Mouse (Mus musculus): ENCODE measurements around the gene Mmp1b. TPM values are rescaled to one million over a fixed set of nuclear protein-coding genes. Genes with fewer than 3 reads are reported as not detected.
"Not testable (repeated sequence)": the region's sequence is repeated elsewhere in the genome, so short reads cannot be mapped to it uniquely, and the experiment has no call there.

The Mmp1b gene
- polyA plus RNA-seq (2011; ENCODE audit: insufficient read length, low read depth, missing spikeins): not detected in 2 replicates

GRCm38 (mm10) chr9:7387947-7388346 lies at the start of gene Mmp1b:
Gene Mmp1b (minus strand): TSS chr9:7388047.
- no peak for TF ChIP-seq POLR2A (IDR thresholded peaks at IDR 0.05; ENCODE audit: low read depth, low read length)
- H3K27ac ChIP-seq (ENCODE audit: insufficient read depth, low read length): peak within 1 kb of the TSS; percentile 26
- H3K4me1 ChIP-seq (ENCODE audit: control insufficient read depth, insufficient read depth, low read length): no peaks in the 10 kb centered on the region
- no peak within 1 kb of the TSS for H3K4me3 ChIP-seq (ENCODE audit: insufficient read depth, low read length)

DNA sequence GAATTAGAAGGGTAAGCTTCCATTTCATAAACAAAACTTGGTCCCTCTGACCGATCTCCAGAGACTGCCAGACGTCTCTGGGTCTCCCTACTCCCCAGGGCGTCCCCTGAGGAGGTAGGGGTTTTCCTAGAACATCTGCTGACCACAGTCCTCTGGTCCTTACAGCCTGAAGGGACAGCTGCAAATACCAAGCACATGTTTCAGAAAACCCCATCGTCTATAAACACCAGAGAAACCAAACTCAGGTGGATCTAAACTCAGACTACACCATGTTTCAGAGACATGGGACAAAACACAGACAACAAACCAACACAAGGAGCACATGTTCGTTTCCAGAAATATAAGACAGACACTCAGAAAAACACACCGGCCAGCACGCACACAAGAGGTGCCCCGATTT lies 8.7 kb upstream of the Mmp1b start:
- not testable (repeated sequence) for H3K4me1 ChIP-seq (ENCODE audit: control insufficient read depth, insufficient read depth, low read length); H3K4me3 ChIP-seq (ENCODE audit: insufficient read depth, low read length); H3K27ac ChIP-seq (ENCODE audit: insufficient read depth, low read length)

DNA sequence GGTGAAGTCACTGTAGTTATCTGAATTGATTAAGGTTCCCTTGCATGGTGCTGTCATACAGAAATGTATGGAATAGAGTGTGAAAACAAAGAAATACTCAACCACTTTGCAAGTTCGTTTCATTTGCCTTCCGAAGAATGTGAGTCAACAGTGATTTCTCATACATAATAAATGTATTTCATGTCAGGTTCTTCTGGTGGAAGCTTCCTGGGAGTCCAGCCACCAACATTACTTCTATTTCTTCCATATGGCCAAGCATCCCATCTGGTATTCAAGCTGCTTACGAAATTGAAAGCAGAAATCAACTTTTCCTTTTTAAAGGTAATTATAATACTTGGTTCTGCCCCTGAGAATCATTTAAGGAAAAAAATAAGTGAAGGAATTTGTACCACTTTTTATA lies 33.3 kb downstream of the Mmp1b start:
- H3K4me1 ChIP-seq (ENCODE audit: control insufficient read depth, insufficient read depth, low read length): no peaks in the 10 kb centered on the region
- H3K4me3 ChIP-seq (ENCODE audit: insufficient read depth, low read length): no peak overlapping the region
- no peak overlapping the region for H3K27ac ChIP-seq (ENCODE audit: insufficient read depth, low read length)
- no peak for TF ChIP-seq POLR2A (IDR thresholded peaks at IDR 0.05; ENCODE audit: low read depth, low read length)
- no peak for TF ChIP-seq CTCF (IDR thresholded peaks at IDR 0.05; ENCODE audit: borderline replicate concordance, insufficient read depth, low read length)

DNA sequence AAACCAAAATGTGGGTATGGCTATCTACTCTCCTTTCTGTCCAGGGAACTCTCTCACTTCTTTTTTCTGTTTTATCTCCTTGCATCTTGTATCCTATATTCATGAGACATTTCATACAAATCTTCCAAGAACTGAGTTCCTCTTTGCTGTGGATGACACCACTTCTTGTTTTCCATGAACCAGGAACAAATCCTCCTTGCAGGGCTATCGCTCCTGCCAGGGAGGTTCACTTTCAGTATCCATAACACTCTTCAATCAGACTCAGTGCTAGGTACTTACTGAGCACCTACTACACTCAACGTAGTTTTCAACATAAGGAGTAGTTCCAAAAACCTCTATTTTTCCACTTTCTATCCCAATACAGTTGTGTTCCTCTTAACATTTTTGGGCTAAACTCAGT lies 42.3 kb downstream of the Mmp1b start:
- no peak for TF ChIP-seq CTCF (IDR thresholded peaks at IDR 0.05; ENCODE audit: borderline replicate concordance, insufficient read depth, low read length)
- no peak for TF ChIP-seq POLR2A (IDR thresholded peaks at IDR 0.05; ENCODE audit: low read depth, low read length)
- H3K27ac ChIP-seq (ENCODE audit: insufficient read depth, low read length): no peak overlapping the region
- no peaks in the 10 kb centered on the region for H3K4me1 ChIP-seq (ENCODE audit: control insufficient read depth, insufficient read depth, low read length)
- no peak overlapping the region for H3K4me3 ChIP-seq (ENCODE audit: insufficient read depth, low read length)

GRCm38 (mm10) chr9:7344107-7344506 lies 43.7 kb downstream of the Mmp1b start, which contains the start of gene Mmp12:
Gene Mmp12 (plus strand): TSS chr9:7344381.
- Histone ChIP-seq H3K27ac (ENCODE audit: insufficient read depth, low read length) (no peak within 1 kb of the TSS), H3K4me1 (ENCODE audit: control insufficient read depth, insufficient read depth, low read length) (no peaks in the 10 kb centered on the region), H3K4me3 (ENCODE audit: insufficient read depth, low read length) (no peak within 1 kb of the TSS)
- no peak for TF ChIP-seq POLR2A (IDR thresholded peaks at IDR 0.05; ENCODE audit: low read depth, low read length)
- TF ChIP-seq CTCF (IDR thresholded peaks at IDR 0.05; ENCODE audit: borderline replicate concordance, insufficient read depth, low read length): no peak

DNA sequence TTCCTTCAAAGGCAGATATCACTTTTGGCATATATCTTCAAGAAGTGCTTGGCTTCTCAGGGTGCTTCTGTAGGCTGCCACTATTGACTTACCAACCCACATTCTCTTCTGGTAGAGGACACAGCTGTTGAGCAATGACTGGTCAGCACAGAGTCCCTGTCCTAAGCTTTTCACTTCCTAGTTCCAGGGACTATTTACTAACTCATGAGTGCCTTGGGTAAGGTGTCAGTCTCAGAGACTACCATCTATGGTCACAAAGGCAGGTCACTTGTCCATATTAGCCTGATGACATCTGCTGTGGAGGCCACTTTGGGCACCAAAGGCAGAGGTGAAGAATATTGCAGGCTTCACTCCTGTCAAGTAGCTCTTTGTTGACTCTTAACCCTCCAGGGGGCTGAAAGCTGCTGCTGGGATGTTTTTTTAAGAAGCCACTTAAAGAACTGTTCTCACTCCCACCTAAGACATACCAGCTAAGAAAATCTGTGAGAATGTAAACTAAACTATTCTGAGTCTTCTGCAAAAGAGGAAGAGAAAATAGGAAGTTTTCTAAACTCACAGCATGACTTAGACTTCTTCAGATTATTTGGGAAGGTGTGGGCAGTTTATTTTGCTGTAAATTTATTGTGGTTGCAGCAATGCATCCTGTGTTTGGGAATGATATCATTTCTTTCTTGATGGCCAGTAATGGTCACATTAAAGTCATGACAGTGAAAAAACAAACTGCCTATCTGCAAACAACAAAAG lies 50.9 kb downstream of the Mmp1b start:
- H3K27ac ChIP-seq (ENCODE audit: insufficient read depth, low read length): no peak overlapping the region
- no peak overlapping the region for H3K4me3 ChIP-seq (ENCODE audit: insufficient read depth, low read length)
- no peaks in the 10 kb centered on the region for H3K4me1 ChIP-seq (ENCODE audit: control insufficient read depth, insufficient read depth, low read length)
- TF ChIP-seq POLR2A (IDR thresholded peaks at IDR 0.05; ENCODE audit: low read depth, low read length): no peak
- no peak for TF ChIP-seq CTCF (IDR thresholded peaks at IDR 0.05; ENCODE audit: borderline replicate concordance, insufficient read depth, low read length)

DNA sequence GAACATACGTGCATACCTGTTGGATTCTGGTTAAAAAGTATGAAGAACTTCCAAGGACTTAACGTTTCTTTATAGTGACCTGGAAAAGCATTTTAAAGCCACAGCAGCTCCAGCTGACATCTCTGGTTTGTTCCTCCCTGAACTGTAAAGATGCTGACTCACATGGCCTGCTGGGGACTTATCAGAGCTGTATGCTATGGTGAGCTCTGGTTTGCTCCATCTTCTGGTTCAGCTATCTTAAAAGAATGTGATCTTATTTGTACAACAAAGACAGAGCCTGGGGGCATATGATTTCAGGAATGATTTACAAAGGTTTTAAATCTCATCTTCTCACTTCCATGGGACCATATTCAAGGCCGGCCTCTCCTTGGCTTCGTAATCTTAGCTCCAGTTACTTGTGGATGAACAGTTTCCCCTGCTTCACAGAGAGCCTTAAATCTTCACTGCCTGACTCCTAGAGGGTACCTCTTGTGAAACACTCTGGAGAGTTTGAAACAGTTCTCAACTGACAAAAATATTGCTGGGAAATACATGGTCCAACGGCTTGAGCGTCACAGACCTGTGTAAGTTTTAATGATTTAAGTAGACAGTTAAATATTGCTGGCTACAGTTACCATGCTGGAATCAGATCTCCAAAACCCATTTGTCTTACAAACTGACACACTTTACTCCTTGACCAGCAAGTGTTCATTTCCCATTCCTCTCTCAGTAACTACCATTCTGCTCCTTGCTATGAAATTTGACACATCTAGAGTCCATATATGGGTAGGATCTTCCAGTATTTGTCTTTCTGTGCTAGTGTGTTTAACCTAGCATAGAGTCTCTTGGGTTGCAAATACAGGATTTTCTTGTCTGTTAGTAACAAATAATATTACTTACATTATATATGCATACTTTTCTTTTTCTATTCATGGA lies 51.8 kb downstream of the Mmp1b start:
- TF ChIP-seq CTCF (IDR thresholded peaks at IDR 0.05; ENCODE audit: borderline replicate concordance, insufficient read depth, low read length) (no peak), POLR2A (IDR thresholded peaks at IDR 0.05; ENCODE audit: low read depth, low read length) (no peak)
- Histone ChIP-seq H3K27ac (ENCODE audit: insufficient read depth, low read length) (no peak overlapping the region), H3K4me1 (ENCODE audit: control insufficient read depth, insufficient read depth, low read length) (no peaks in the 10 kb centered on the region), H3K4me3 (ENCODE audit: insufficient read depth, low read length) (no peak overlapping the region)

DNA sequence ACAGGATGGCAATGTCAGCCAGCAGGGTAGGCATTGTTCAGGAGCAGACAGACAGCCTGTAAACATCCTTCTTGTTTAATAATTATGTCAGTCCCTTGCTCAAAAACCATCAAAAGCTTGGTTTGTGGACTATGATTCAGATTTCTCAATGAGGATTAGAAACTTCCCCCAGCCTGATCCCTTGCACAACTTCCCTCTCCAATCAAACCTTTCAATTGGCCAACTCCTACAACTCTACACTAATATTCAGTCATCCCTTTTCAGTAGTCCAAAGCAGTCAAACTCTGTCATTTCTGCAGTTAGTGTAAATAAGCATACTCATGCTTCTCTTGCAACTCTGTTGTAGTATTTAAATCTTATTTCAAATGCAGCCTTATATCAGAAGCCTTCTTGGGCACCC lies 56.0 kb downstream of the Mmp1b start:
- H3K4me1 ChIP-seq (ENCODE audit: control insufficient read depth, insufficient read depth, low read length): no peaks in the 10 kb centered on the region
- H3K27ac ChIP-seq (ENCODE audit: insufficient read depth, low read length): no peak overlapping the region
- TF ChIP-seq POLR2A (IDR thresholded peaks at IDR 0.05; ENCODE audit: low read depth, low read length): no peak
- no peak for TF ChIP-seq CTCF (IDR thresholded peaks at IDR 0.05; ENCODE audit: borderline replicate concordance, insufficient read depth, low read length)
- H3K4me3 ChIP-seq (ENCODE audit: insufficient read depth, low read length): no peak overlapping the region

Other genes starting within 250 kb of the Mmp1b start
- 6.6 and 8.6 TPM in 2 replicates for gene Dync2h1, start 203.6 kb downstream of the Mmp1b start, polyA plus RNA-seq (2011; ENCODE audit: insufficient read length, low read depth, missing spikeins)
- 108 and 121 TPM in 2 replicates for gene Dcun1d5, start 203.5 kb downstream of the Mmp1b start, polyA plus RNA-seq (2011; ENCODE audit: insufficient read length, low read depth, missing spikeins)
- 10.5 and 17.7 TPM in 2 replicates for gene Mmp13, start 115.5 kb downstream of the Mmp1b start, polyA plus RNA-seq (2011; ENCODE audit: insufficient read length, low read depth, missing spikeins)
- 0.55 and 2.9 TPM in 2 replicates for gene Mmp12, start 43.7 kb downstream of the Mmp1b start, polyA plus RNA-seq (2011; ENCODE audit: insufficient read length, low read depth, missing spikeins)
- gene Mmp3, start 57.8 kb upstream of the Mmp1b start, polyA plus RNA-seq (2011; ENCODE audit: insufficient read length, low read depth, missing spikeins): 15.5 and 16.4 TPM in 2 replicates
- 0.52 TPM in 1 of 2 replicates, not detected in the other for gene Mmp10, start 114.3 kb upstream of the Mmp1b start, polyA plus RNA-seq (2011; ENCODE audit: insufficient read length, low read depth, missing spikeins)
- gene Mmp8, start 170.4 kb upstream of the Mmp1b start, polyA plus RNA-seq (2011; ENCODE audit: insufficient read length, low read depth, missing spikeins): not detected in 2 replicates
- not detected in 2 replicates for gene Mmp27, start 183.3 kb upstream of the Mmp1b start, polyA plus RNA-seq (2011; ENCODE audit: insufficient read length, low read depth, missing spikeins)
- gene Mmp20, start 240.2 kb upstream of the Mmp1b start, polyA plus RNA-seq (2011; ENCODE audit: insufficient read length, low read depth, missing spikeins): not detected in 2 replicates